Mouse (Mus musculus): ENCODE results near the gene Macrod2. TPM values are rescaled to one million over a fixed set of nuclear protein-coding genes. Genes with fewer than 3 reads are reported as not detected.

Macrod2 gene
- polyA plus RNA-seq, 1 experiment from 2014 or later: 28.7 TPM

- Histone ChIP-seq H3K9me3 (ENCODE audit: low read length) (no peaks in the 10 kb centered on the region), H3K27me3 (ENCODE audit: insufficient read depth, low read length) (no peaks in the 10 kb centered on the region), H3K4me2 (replicated peaks; ENCODE audit: low read depth, low read length) (no peak overlapping the region), H3K27ac (ENCODE audit: low read length) (no peak overlapping the region), H3K9ac (replicated peaks; ENCODE audit: low read length) (no peak overlapping the region), H3K4me1 (ENCODE audit: insufficient read depth, low read length) (no peaks in the 10 kb centered on the region; the same call in 1 of the 2 replicates), H3K4me3 (ENCODE audit: low read length) (no peak overlapping the region), H3K36me3 (ENCODE audit: insufficient read depth, low read length) (no peaks in the 10 kb centered on the region)
- no peak for ATAC-seq (ENCODE audit: low FRiP score, low TSS enrichment)
Observed at GRCm38 (mm10) chr2:142026721-142027120, 1631.6 kb downstream of the Macrod2 start.

- Histone ChIP-seq H3K36me3 (ENCODE audit: insufficient read depth, low read length) (no peaks in the 10 kb centered on the region), H3K27me3 (ENCODE audit: insufficient read depth, low read length) (no peaks in the 10 kb centered on the region), H3K4me2 (replicated peaks; ENCODE audit: low read depth, low read length) (no peak overlapping the region), H3K4me3 (ENCODE audit: low read length) (no peak overlapping the region), H3K9ac (replicated peaks; ENCODE audit: low read length) (no peak overlapping the region), H3K9me3 (ENCODE audit: low read length) (no peaks in the 10 kb centered on the region), H3K27ac (ENCODE audit: low read length) (no peak overlapping the region), H3K4me1 (ENCODE audit: insufficient read depth, low read length) (no peaks in the 10 kb centered on the region; the same call in 1 of the 2 replicates)
- no peak for ATAC-seq (ENCODE audit: low FRiP score, low TSS enrichment)
- WGBS: 40% methylated on average over 10 of the region's 10 CpGs
Observed at GRCm38 (mm10) chr2:142030756-142031646, 1635.9 kb downstream of the Macrod2 start.

- H3K27me3 ChIP-seq (ENCODE audit: insufficient read depth, low read length): no peaks in the 10 kb centered on the region
- H3K9me3 ChIP-seq (ENCODE audit: low read length): no peaks in the 10 kb centered on the region
- no peak overlapping the region for H3K9ac ChIP-seq (replicated peaks; ENCODE audit: low read length)
- H3K4me2 ChIP-seq (replicated peaks; ENCODE audit: low read depth, low read length): no peak overlapping the region
- H3K36me3 ChIP-seq (ENCODE audit: insufficient read depth, low read length): no peaks in the 10 kb centered on the region
- ATAC-seq (ENCODE audit: low FRiP score, low TSS enrichment): no peak
- WGBS: 93% methylated on average over 6 of the region's 6 CpGs
- H3K4me3 ChIP-seq (ENCODE audit: low read length): no peak overlapping the region
- H3K27ac ChIP-seq (ENCODE audit: low read length): no peak overlapping the region
- H3K4me1 ChIP-seq (ENCODE audit: insufficient read depth, low read length): peaks cover 5% of the 10 kb centered on the region; the same call in 1 of the 2 replicates
Observed at GRCm38 (mm10) chr2:142055576-142055975, 1660.5 kb downstream of the Macrod2 start.

DNA sequence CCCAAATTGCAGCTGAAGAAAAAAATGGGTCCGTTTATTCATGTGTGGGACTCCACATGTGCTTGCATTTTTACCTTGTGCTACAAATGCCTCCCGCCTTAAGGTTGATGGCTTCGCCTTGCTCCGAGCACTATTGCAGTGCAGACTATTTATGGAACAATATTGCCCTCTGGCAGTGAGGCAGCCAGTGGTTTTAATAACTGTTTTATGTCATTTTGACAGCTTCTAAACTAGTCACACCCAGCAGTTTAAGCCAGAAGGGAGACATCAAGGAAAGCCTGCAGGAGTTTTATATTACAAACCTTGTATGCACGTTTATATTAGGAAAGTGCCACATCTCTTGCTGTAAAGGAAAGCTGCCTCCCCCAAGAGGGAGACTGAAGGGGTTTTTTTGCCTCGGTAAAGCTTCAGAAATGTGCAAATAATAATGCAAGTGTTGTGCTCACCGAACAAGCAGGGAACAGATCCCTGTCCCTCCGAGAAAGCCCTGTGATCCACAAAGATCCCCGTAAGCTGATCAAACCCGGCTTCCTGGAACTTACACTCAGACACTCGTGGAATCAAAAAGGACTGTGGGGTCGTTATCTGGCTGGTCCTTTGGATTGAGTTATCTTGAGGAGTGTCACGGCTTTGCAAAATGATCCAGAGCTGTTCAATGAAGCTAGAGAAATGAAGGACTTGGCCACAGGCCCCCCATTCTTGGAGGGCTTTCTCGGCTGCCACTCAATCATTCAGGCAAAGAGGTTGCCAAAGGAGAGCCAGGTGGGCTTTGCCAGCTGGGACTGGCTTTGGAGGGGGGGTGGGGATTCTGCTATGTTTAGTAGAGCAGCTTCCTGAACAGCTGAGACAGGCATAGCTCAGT lies 1663.0 kb downstream of the Macrod2 start:
- peak; percentile 42; the same call in 1 of the 2 replicates for ATAC-seq (ENCODE audit: low FRiP score, low TSS enrichment)
- no peaks in the 10 kb centered on the region for H3K9me3 ChIP-seq (ENCODE audit: low read length)
- H3K4me1 ChIP-seq (ENCODE audit: insufficient read depth, low read length): peaks cover 5% of the 10 kb centered on the region; the same call in 1 of the 2 replicates
- 0 out of 2 replicates have a peak overlapping the region, but pooled peaks have one; percentile 22 for H3K9ac ChIP-seq (replicated peaks; ENCODE audit: low read length)
- peak overlapping the region; percentile 18; the same call in 1 of the 2 replicates for H3K4me2 ChIP-seq (replicated peaks; ENCODE audit: low read depth, low read length)
- WGBS: 34% methylated on average over 14 of the region's 14 CpGs
- H3K4me3 ChIP-seq (ENCODE audit: low read length): no peak overlapping the region
- no peaks in the 10 kb centered on the region for H3K36me3 ChIP-seq (ENCODE audit: insufficient read depth, low read length)
- no peaks in the 10 kb centered on the region for H3K27me3 ChIP-seq (ENCODE audit: insufficient read depth, low read length)
- no peak overlapping the region for H3K27ac ChIP-seq (ENCODE audit: low read length)

- no peak for ATAC-seq (ENCODE audit: low FRiP score, low TSS enrichment)
- no peak overlapping the region for H3K4me3 ChIP-seq (ENCODE audit: low read length)
- no peak overlapping the region for H3K9ac ChIP-seq (replicated peaks; ENCODE audit: low read length)
- H3K36me3 ChIP-seq (ENCODE audit: insufficient read depth, low read length): no peaks in the 10 kb centered on the region
- H3K9me3 ChIP-seq (ENCODE audit: low read length): no peaks in the 10 kb centered on the region
- no peaks in the 10 kb centered on the region for H3K27me3 ChIP-seq (ENCODE audit: insufficient read depth, low read length)
- H3K4me2 ChIP-seq (replicated peaks; ENCODE audit: low read depth, low read length): no peak overlapping the region; the same call in 1 of the 2 replicates
- WGBS: 53% methylated on average over 2 of the region's 2 CpGs
- no peak overlapping the region for H3K27ac ChIP-seq (ENCODE audit: low read length)
- H3K4me1 ChIP-seq (ENCODE audit: insufficient read depth, low read length): peaks cover 5% of the 10 kb centered on the region; the same call in 1 of the 2 replicates
Observed at GRCm38 (mm10) chr2:142058751-142059090, 1663.6 kb downstream of the Macrod2 start.

DNA sequence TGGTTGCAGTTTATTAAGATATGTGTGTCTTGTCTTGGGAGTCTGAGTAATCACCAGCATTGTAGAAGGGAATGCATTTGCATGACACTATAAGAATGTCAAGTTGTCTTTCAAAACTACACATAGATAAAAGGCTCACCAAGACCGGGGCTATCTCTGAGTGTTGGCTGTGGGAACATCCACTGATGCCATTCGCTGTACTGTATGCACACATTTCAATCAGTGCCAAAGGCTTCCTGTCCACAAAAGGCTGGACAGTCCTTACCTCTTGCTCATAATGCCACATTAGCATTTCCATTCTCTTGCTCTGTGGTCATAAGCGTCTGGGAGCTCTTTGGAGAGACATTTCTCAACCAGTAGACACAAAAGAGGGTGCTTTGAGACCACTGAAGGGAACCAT lies 1713.8 kb downstream of the Macrod2 start:
- no peak overlapping the region for H3K4me2 ChIP-seq (replicated peaks; ENCODE audit: low read depth, low read length)

DNA sequence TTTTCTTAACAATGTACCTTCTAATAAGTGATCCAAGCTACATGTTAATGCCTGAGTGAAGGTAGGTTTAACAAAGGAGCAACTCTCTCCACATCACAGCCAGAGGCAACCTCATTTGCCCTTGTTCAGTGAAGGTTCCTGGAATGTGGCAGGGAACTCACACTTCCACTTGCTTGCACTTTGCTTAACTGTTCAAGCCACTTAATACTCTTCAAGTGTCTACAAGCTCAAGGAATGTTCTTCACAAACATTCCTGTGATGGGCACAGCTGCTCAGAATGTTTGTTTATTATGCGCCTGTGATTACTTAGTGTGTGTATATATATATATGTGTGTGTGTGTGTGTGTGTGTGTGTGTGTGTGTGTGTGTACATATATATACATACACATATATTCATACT lies 1721.5 kb downstream of the Macrod2 start:
- no peaks in the 10 kb centered on the region for H3K27me3 ChIP-seq (ENCODE audit: insufficient read depth, low read length)
- no peaks in the 10 kb centered on the region for H3K4me1 ChIP-seq (ENCODE audit: insufficient read depth, low read length)
- H3K27ac ChIP-seq (ENCODE audit: low read length): no peak overlapping the region
- ATAC-seq (ENCODE audit: low FRiP score, low TSS enrichment): no peak
- 68% methylated on average over 1 of the region's 1 CpGs for WGBS
- no peak overlapping the region for H3K4me3 ChIP-seq (ENCODE audit: low read length)
- H3K9ac ChIP-seq (replicated peaks; ENCODE audit: low read length): no peak overlapping the region
- H3K4me2 ChIP-seq (replicated peaks; ENCODE audit: low read depth, low read length): no peak overlapping the region
- no peaks in the 10 kb centered on the region for H3K9me3 ChIP-seq (ENCODE audit: low read length)
- H3K36me3 ChIP-seq (ENCODE audit: insufficient read depth, low read length): no peaks in the 10 kb centered on the region

More for the DNA sequence above, 1713.8 kb downstream of the Macrod2 start:
- no peak overlapping the region for H3K9ac ChIP-seq (replicated peaks; ENCODE audit: low read length)
- no peaks in the 10 kb centered on the region for H3K36me3 ChIP-seq (ENCODE audit: insufficient read depth, low read length)
- WGBS: 84% methylated on average over 3 of the region's 3 CpGs
- H3K4me3 ChIP-seq (ENCODE audit: low read length): no peak overlapping the region
- H3K9me3 ChIP-seq (ENCODE audit: low read length): no peaks in the 10 kb centered on the region
- H3K27me3 ChIP-seq (ENCODE audit: insufficient read depth, low read length): no peaks in the 10 kb centered on the region
- H3K4me1 ChIP-seq (ENCODE audit: insufficient read depth, low read length): no peaks in the 10 kb centered on the region
- no peak for ATAC-seq (ENCODE audit: low FRiP score, low TSS enrichment)
- no peak overlapping the region for H3K27ac ChIP-seq (ENCODE audit: low read length)

GRCm38 (mm10) chr2:142128109-142128508 lies 1733.0 kb downstream of the Macrod2 start:
- Histone ChIP-seq H3K27ac (ENCODE audit: low read length) (no peak overlapping the region), H3K9me3 (ENCODE audit: low read length) (no peaks in the 10 kb centered on the region), H3K4me1 (ENCODE audit: insufficient read depth, low read length) (no peaks in the 10 kb centered on the region), H3K27me3 (ENCODE audit: insufficient read depth, low read length) (no peaks in the 10 kb centered on the region), H3K36me3 (ENCODE audit: insufficient read depth, low read length) (no peaks in the 10 kb centered on the region), H3K4me3 (ENCODE audit: low read length) (no peak overlapping the region), H3K9ac (replicated peaks; ENCODE audit: low read length) (no peak overlapping the region), H3K4me2 (replicated peaks; ENCODE audit: low read depth, low read length) (no peak overlapping the region)
- WGBS: 63% methylated on average over 3 of the region's 3 CpGs
- ATAC-seq (ENCODE audit: low FRiP score, low TSS enrichment): no peak

DNA sequence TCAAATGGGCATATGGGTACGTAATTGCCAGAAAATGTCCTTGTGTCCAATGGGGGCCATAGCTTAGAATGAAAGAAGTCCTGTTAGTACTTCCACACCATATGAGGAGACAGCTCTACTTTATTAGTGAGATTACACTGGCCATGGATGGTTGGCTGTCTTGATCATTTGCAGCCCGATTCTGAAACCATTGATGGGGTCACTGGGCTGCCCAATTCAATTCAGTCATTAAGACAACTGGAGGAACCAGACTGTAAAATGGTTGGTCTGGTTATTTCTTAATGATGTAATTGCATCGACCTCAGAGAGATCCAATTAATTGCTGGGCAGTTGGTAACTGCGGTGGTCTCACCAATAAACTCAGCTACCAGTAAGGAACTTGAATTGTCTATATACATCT lies 1734.1 kb downstream of the Macrod2 start:
- no peak overlapping the region for H3K4me3 ChIP-seq (ENCODE audit: low read length)
- no peak overlapping the region for H3K27ac ChIP-seq (ENCODE audit: low read length)
- no peaks in the 10 kb centered on the region for H3K27me3 ChIP-seq (ENCODE audit: insufficient read depth, low read length)
- no peak overlapping the region for H3K9ac ChIP-seq (replicated peaks; ENCODE audit: low read length)
- H3K4me1 ChIP-seq (ENCODE audit: insufficient read depth, low read length): no peaks in the 10 kb centered on the region
- H3K36me3 ChIP-seq (ENCODE audit: insufficient read depth, low read length): no peaks in the 10 kb centered on the region
- ATAC-seq (ENCODE audit: low FRiP score, low TSS enrichment): no peak
- H3K4me2 ChIP-seq (replicated peaks; ENCODE audit: low read depth, low read length): no peak overlapping the region
- 72% methylated on average over 4 of the region's 4 CpGs for WGBS
- H3K9me3 ChIP-seq (ENCODE audit: low read length): no peaks in the 10 kb centered on the region

Measured in kidney, embryonic 16.5 days (tissue).